ENCODE assay signal across 10 mouse cellular contexts in genomic region chr5:103210018-103210417, GRCm38 (mm10). TPM values are rescaled to one million over a fixed set of nuclear protein-coding genes. Genes with fewer than 3 reads are reported as not detected.
A peak's percentile ranks its signal among the peaks of the same experiment; 100 is the strongest.
DNase-seq lines count a peak whose midpoint lies in the region; ATAC-seq lines count a peak whose summit lies in the region.
"Had no signal": no experiment of that assay in that cellular context is flagged by ENCODE, and none has a peak within 500 bp of the region (broad histone marks: within the 10 kb centered on the region; RNA-seq: fewer than 3 reads in every experiment).

No protein-coding gene starts in this region.

- H3K36me3 ChIP-seq in neural tube, embryonic 11.5 days (ENCODE audit: control insufficient read depth, insufficient read depth, low read length) = no peaks in the 10 kb centered on the region
- no peaks in the 10 kb centered on the region for H3K36me3 ChIP-seq in neural tube, embryonic 12.5 days
- H3K36me3 ChIP-seq: G1E had no signal

- no peaks in the 10 kb centered on the region for H3K9me3 ChIP-seq in neural tube, embryonic 11.5 days (ENCODE audit: control insufficient read depth, low read length)
- 0 out of 2 replicates have a peak, but pooled peaks cover 3% of the 10 kb centered on the region for H3K9me3 ChIP-seq in neural tube, embryonic 12.5 days

- intact Hi-C loops in heart, postnatal 36 days (cut with DNase I) = no loop called here

- H3K4me1 ChIP-seq in neural tube, embryonic 11.5 days (ENCODE audit: control insufficient read depth, insufficient read depth, low read length) = no peaks in the 10 kb centered on the region
- H3K4me1 ChIP-seq in neural tube, embryonic 12.5 days = peaks cover 11% of the 10 kb centered on the region

- H3K9ac ChIP-seq in neural tube, embryonic 11.5 days (ENCODE audit: low read length) = no peak overlapping the region
- H3K9ac ChIP-seq in neural tube, embryonic 12.5 days = no peak overlapping the region

- H3K4me2 ChIP-seq in neural tube, embryonic 11.5 days (ENCODE audit: low read depth) = peak overlapping the region; percentile 37
- peak overlapping the region; percentile 53 for H3K4me2 ChIP-seq in neural tube, embryonic 12.5 days (replicated peaks)

- H3K27ac ChIP-seq in neural tube, embryonic 11.5 days (ENCODE audit: low read depth, low read length) = no peak overlapping the region
- H3K27ac ChIP-seq in neural tube, embryonic 12.5 days = no peak overlapping the region

- 56% methylated on average over 3 of the region's 3 CpGs for WGBS in neural tube, embryonic 11.5 days
- 54% methylated on average over 3 of the region's 3 CpGs for WGBS in neural tube, embryonic 12.5 days

- ATAC-seq in neural tube, embryonic 11.5 days (ENCODE audit: insufficient read depth, low FRiP score, low TSS enrichment) = no peak
- no peak for ATAC-seq in neural tube, embryonic 12.5 days (ENCODE audit: low FRiP score, low read depth)

- H3K27me3 ChIP-seq in neural tube, embryonic 11.5 days (ENCODE audit: control insufficient read depth, insufficient read depth, low read length) = no peaks in the 10 kb centered on the region
- no peaks in the 10 kb centered on the region for H3K27me3 ChIP-seq in neural tube, embryonic 12.5 days (replicated peaks)

- no peak for DNase-seq in neural tube, embryonic 11.5 days (ENCODE audit: low spot score)
- DNase-seq in neural tube, embryonic 10.5 days (ENCODE audit: extremely low spot score, low spot score) = no peak
- peak; percentile 86 to 96 for DNase-seq in cerebellum, postnatal 36 days
- DNase-seq in heart, postnatal 36 days = peak; percentile 7 to 13
- no peak for DNase-seq in thymus, postnatal 4 days
- DNase-seq in adrenal gland, adult 8-10 months = no peak
- DNase-seq in spleen, adult 12 weeks (ENCODE audit: low spot score) = no peak

- peak overlapping the region; percentile 39 for H3K4me3 ChIP-seq in neural tube, embryonic 11.5 days (ENCODE audit: low read depth, low read length)
- peak overlapping the region; percentile 44 for H3K4me3 ChIP-seq in neural tube, embryonic 12.5 days

RNA-seq across cellular contexts. Expression of gene Mapk10, which starts 1.1 kb away (rescaled TPM):
- 35.3 and 46.3 TPM in 2 replicates for polyA plus RNA-seq in neural tube, embryonic 11.5 days (2014; fragmentation: Nextera tagmentation; extraction: Ambion mirVana)
- 10 to 100 TPM; 36.0 to 36.2 TPM for total RNA-seq in heart, postnatal 36 days (2021)
- 64.5 and 72.0 TPM in 2 replicates for polyA plus RNA-seq in neural tube, embryonic 12.5 days (2016; fragmentation: Nextera tagmentation; extraction: Ambion mirVana)
- total RNA-seq in adrenal gland, adult 8-10 months (2022) = 10 to 100 TPM in 3 of 4 experiments, 1 to 10 TPM in 1; 7.6 to 15.2 (median 11.3) TPM
- polyA plus RNA-seq: G1E; liver, embryonic 16.5 days had no signal

Comparison
In these comparisons a context has a peak if more than half of its experiments do, and no peak if none do; other contexts are left out.
1. DNase-seq: peak in cerebellum, postnatal 36 days (2 of 2) and heart, postnatal 36 days (2 of 2); none in neural tube, embryonic 11.5 days (single experiment), neural tube, embryonic 10.5 days (single experiment), thymus, postnatal 4 days (single experiment), adrenal gland, adult 8-10 months (single experiment) and spleen, adult 12 weeks (single experiment).